Mouse (Mus musculus) E14TG2a.4 (cell line): Measurements from ENCODE around the gene Lrsam1.

Experiments
- CTCF ChIP-seq: conservative IDR thresholded peaks from 2 replicates; pipeline ENCODE4 v1.5.1; 2014; ENCODE audit warnings: low read length
- NANOG ChIP-seq: IDR thresholded peaks from 2 replicates; pipeline ENCODE4 v1.6.1; 2014; ENCODE audit warnings: borderline replicate concordance, low read length, mixed read lengths
- POU5F1 ChIP-seq: IDR thresholded peaks from 2 replicates; pipeline ENCODE4 v1.6.1; 2014; ENCODE audit warnings: low read length, borderline replicate concordance

- TF ChIP-seq POU5F1 (no peak), CTCF (no peak), NANOG (no peak)
Observed at GRCm38 (mm10) chr2:32965511-32966183, 4.2 kb upstream of the Lrsam1 start.
